Mouse (Mus musculus): ENCODE data around the gene Adgrf4. TPM values are rescaled to one million over a fixed set of nuclear protein-coding genes. Genes with fewer than 3 reads are reported as not detected.

Gene Adgrf4
- polyA plus RNA-seq, 1 experiment from 2014 or later = 0.11 TPM

- WGBS = 87% methylated on average over 2 of the region's 2 CpGs
- H3K4me2 ChIP-seq = no peak overlapping the region
- no peaks in the 10 kb centered on the region for H3K9me3 ChIP-seq
- H3K36me3 ChIP-seq = no peaks in the 10 kb centered on the region
- H3K4me1 ChIP-seq (replicated peaks) = no peaks in the 10 kb centered on the region
- H3K27me3 ChIP-seq = no peaks in the 10 kb centered on the region
- H3K9ac ChIP-seq (replicated peaks) = no peak overlapping the region
- no peak overlapping the region for H3K4me3 ChIP-seq (replicated peaks)
- no peak overlapping the region for H3K27ac ChIP-seq
- ATAC-seq (ENCODE audit: insufficient number of reproducible peaks, insufficient read depth, low FRiP score, low TSS enrichment, low read depth) = no peak
These were observed 61.9 kb downstream of the Adgrf4 start for GRCm38 (mm10) chr17:42630206-42630605.

- Histone ChIP-seq H3K4me3 (replicated peaks) (no peak overlapping the region), H3K36me3 (no peaks in the 10 kb centered on the region), H3K27me3 (no peaks in the 10 kb centered on the region), H3K9ac (replicated peaks) (no peak overlapping the region), H3K4me1 (replicated peaks) (no peaks in the 10 kb centered on the region), H3K9me3 (no peaks in the 10 kb centered on the region), H3K27ac (no peak overlapping the region), H3K4me2 (no peak overlapping the region)
- no peak for ATAC-seq (ENCODE audit: insufficient number of reproducible peaks, insufficient read depth, low FRiP score, low TSS enrichment, low read depth)
- WGBS = 34% methylated on average over 6 of the region's 6 CpGs
These were observed 78.9 kb downstream of the Adgrf4 start for GRCm38 (mm10) chr17:42613043-42613737.

- Histone ChIP-seq H3K4me3 (replicated peaks) (no peak within 1 kb of the TSS), H3K9ac (replicated peaks) (no peak within 1 kb of the TSS), H3K9me3 (no peaks in the 10 kb centered on the region), H3K4me1 (replicated peaks) (no peaks in the 10 kb centered on the region), H3K27me3 (no peaks in the 10 kb centered on the region), H3K27ac (no peak within 1 kb of the TSS), H3K36me3 (no peaks in the 10 kb centered on the region), H3K4me2 (no peak within 1 kb of the TSS)
- ATAC-seq (ENCODE audit: insufficient number of reproducible peaks, insufficient read depth, low FRiP score, low TSS enrichment, low read depth) = no peak
- 79% methylated on average over 8 of the region's 8 CpGs for WGBS
These were observed 80.8 kb downstream of the Adgrf4 start, which contains the start of gene Opn5 for GRCm38 (mm10) chr17:42611295-42611694. TSS of gene Opn5 (minus strand) at chr17:42611395.

DNA sequence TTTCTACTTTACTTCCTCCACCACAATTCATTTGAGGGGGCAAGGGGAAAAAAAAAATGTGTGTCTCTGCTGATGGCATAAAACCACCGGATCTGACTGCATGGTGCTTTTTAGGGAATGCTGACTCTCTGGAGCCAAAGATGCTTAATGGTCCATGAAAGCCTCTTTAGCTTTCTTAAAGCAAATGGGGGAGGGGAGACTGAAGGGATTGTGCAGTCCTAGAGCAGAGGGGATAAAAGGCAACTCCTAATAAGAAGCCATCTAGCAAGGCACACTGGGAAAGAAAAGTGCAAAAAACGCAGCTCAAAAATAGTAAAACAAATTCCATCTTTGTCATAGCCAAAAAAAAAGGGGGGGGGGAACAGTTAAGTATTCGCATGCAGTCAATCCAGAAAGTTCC lies 83.8 kb downstream of the Adgrf4 start:
- WGBS = 58% methylated on average over 3 of the region's 3 CpGs
- Histone ChIP-seq H3K36me3 (no peaks in the 10 kb centered on the region), H3K27me3 (no peaks in the 10 kb centered on the region), H3K27ac (no peak overlapping the region), H3K4me3 (replicated peaks) (no peak overlapping the region), H3K4me2 (no peak overlapping the region), H3K4me1 (replicated peaks) (no peaks in the 10 kb centered on the region), H3K9ac (replicated peaks) (no peak overlapping the region), H3K9me3 (no peaks in the 10 kb centered on the region)
- ATAC-seq (ENCODE audit: insufficient number of reproducible peaks, insufficient read depth, low FRiP score, low TSS enrichment, low read depth) = no peak

Other genes starting within 250 kb of the Adgrf4 start
- gene Opn5, start 80.9 kb downstream of the Adgrf4 start, polyA plus RNA-seq (2016; fragmentation: Nextera tagmentation; extraction: Ambion mirVana) = not detected in 2 replicates
- 0.06 and 0.11 TPM in 2 replicates for gene Adgrf2, start 49.9 kb upstream of the Adgrf4 start, polyA plus RNA-seq (2016; fragmentation: Nextera tagmentation; extraction: Ambion mirVana)
- 21.9 and 23.2 TPM in 2 replicates for gene Cd2ap, start 184.4 kb upstream of the Adgrf4 start, polyA plus RNA-seq (2016; fragmentation: Nextera tagmentation; extraction: Ambion mirVana)